Mouse (Mus musculus) G1E-ER4 (cell line): ENCODE measurements around the gene Rbm20. TPM values are rescaled to one million over a fixed set of nuclear protein-coding genes. Genes with fewer than 3 reads are reported as not detected.

Experiments used
- GATA1 ChIP-seq: IDR thresholded peaks from one replicate; pipeline ENCODE4 v1.8.0; 2012; ENCODE audit warnings: low read length, inconsistent platforms
- polyA plus RNA-seq: library from polyadenylated mRNA; stranded (reverse); fragments of >175 nt; gene quantifications from 2 replicates; pipeline ENCODE4 v1.2.3, GENCODE M21; 2012

Rbm20 gene
- polyA plus RNA-seq, 1 experiment, result 0.39 TPM

GRCm38 (mm10) chr19:53829990-53830389 is 152.9 kb downstream of the Rbm20 start:
- TF ChIP-seq GATA1, result no peak

GRCm38 (mm10) chr19:53830407-53831163 is 153.5 kb downstream of the Rbm20 start:
- no peak for TF ChIP-seq GATA1

GRCm38 (mm10) chr19:53831164-53831448 is 154.0 kb downstream of the Rbm20 start:
- no peak for TF ChIP-seq GATA1

- TF ChIP-seq GATA1, result no peak
These were observed 155.4 kb downstream of the Rbm20 start for GRCm38 (mm10) chr19:53832512-53832911.

GRCm38 (mm10) chr19:53833745-53834369 is 156.8 kb downstream of the Rbm20 start:
- no peak for TF ChIP-seq GATA1

- no peak for TF ChIP-seq GATA1
These were observed 159.7 kb downstream of the Rbm20 start for GRCm38 (mm10) chr19:53836569-53837454.

- no peak for TF ChIP-seq GATA1
These were observed 161.7 kb downstream of the Rbm20 start for GRCm38 (mm10) chr19:53838850-53839249.

- TF ChIP-seq GATA1, result no peak
These were observed 162.7 kb downstream of the Rbm20 start for GRCm38 (mm10) chr19:53839837-53840236.

- TF ChIP-seq GATA1, result no peak
These were observed 164.8 kb downstream of the Rbm20 start for GRCm38 (mm10) chr19:53841915-53842314.

GRCm38 (mm10) chr19:53843972-53844371 is 166.9 kb downstream of the Rbm20 start:
- no peak for TF ChIP-seq GATA1

GRCm38 (mm10) chr19:53848272-53848995 is 171.3 kb downstream of the Rbm20 start:
- TF ChIP-seq GATA1, result no peak

GRCm38 (mm10) chr19:53850166-53850922 is 173.2 kb downstream of the Rbm20 start:
- no peak for TF ChIP-seq GATA1

- TF ChIP-seq GATA1, result no peak
These were observed 174.2 kb downstream of the Rbm20 start for GRCm38 (mm10) chr19:53851352-53851751.

- no peak for TF ChIP-seq GATA1
These were observed 175.0 kb downstream of the Rbm20 start for GRCm38 (mm10) chr19:53851826-53852698.
